Mouse (Mus musculus): ENCODE data around the gene Cox5a. TPM values are rescaled to one million over a fixed set of nuclear protein-coding genes. Genes with fewer than 3 reads are reported as not detected.

The Cox5a gene
- polyA plus RNA-seq, 1 experiment from 2014 or later, result 1,085 TPM

- Histone ChIP-seq H3K4me2 (peak overlapping the region; percentile 93), H3K4me3 (replicated peaks) (peak overlapping the region; percentile 51), H3K9ac (replicated peaks) (peak overlapping the region; percentile 42; the same call in 1 of the 2 replicates), H3K27ac (replicated peaks) (no peak overlapping the region), H3K9me3 (replicated peaks) (no peaks in the 10 kb centered on the region), H3K36me3 (no peaks in the 10 kb centered on the region), H3K4me1 (peaks cover 67% of the 10 kb centered on the region), H3K27me3 (replicated peaks) (peaks cover 38% of the 10 kb centered on the region)
- WGBS, result under 1% methylated on average over 34 of the region's 34 CpGs
- ATAC-seq (ENCODE audit: low FRiP score), result peak; percentile 61
Observed at GRCm38 (mm10) chr9:57504381-57504700, 16.7 kb upstream of the Cox5a start.

GRCm38 (mm10) chr9:57504891-57505290, 16.2 kb upstream of the Cox5a start:
- ATAC-seq (ENCODE audit: low FRiP score), result no peak
- Histone ChIP-seq H3K9ac (replicated peaks) (peak overlapping the region; percentile 36; the same call in 1 of the 2 replicates), H3K4me2 (peak overlapping the region; percentile 93), H3K36me3 (no peaks in the 10 kb centered on the region), H3K9me3 (replicated peaks) (no peaks in the 10 kb centered on the region), H3K27me3 (replicated peaks) (peaks cover 38% of the 10 kb centered on the region), H3K4me3 (replicated peaks) (peak overlapping the region; percentile 51), H3K27ac (replicated peaks) (peak overlapping the region; percentile 74; the same call in 1 of the 2 replicates), H3K4me1 (peaks cover 63% of the 10 kb centered on the region)
- WGBS, result 51% methylated on average over 10 of the region's 10 CpGs

GRCm38 (mm10) chr9:57505700-57506099, 15.4 kb upstream of the Cox5a start:
- Histone ChIP-seq H3K9me3 (replicated peaks) (no peaks in the 10 kb centered on the region), H3K4me1 (peaks cover 59% of the 10 kb centered on the region), H3K9ac (replicated peaks) (peak overlapping the region; percentile 36), H3K4me3 (replicated peaks) (0 out of 2 replicates have a peak overlapping the region, but pooled peaks have one; percentile 1), H3K27ac (replicated peaks) (peak overlapping the region; percentile 74), H3K36me3 (no peaks in the 10 kb centered on the region), H3K4me2 (peak overlapping the region; percentile 93), H3K27me3 (replicated peaks) (peaks cover 38% of the 10 kb centered on the region)
- ATAC-seq (ENCODE audit: low FRiP score), result peak; percentile 60
- WGBS, result 6% methylated on average over 8 of the region's 8 CpGs

- Histone ChIP-seq H3K9ac (replicated peaks) (no peak overlapping the region), H3K4me3 (replicated peaks) (no peak overlapping the region), H3K4me2 (no peak overlapping the region), H3K4me1 (peaks cover 10% of the 10 kb centered on the region), H3K27me3 (replicated peaks) (0 out of 2 replicates have a peak, but pooled peaks cover 5% of the 10 kb centered on the region), H3K9me3 (replicated peaks) (no peaks in the 10 kb centered on the region), H3K36me3 (no peaks in the 10 kb centered on the region), H3K27ac (replicated peaks) (no peak overlapping the region)
- ATAC-seq (ENCODE audit: low FRiP score), result no peak
- 47% methylated on average over 2 of the region's 2 CpGs for WGBS
Observed at GRCm38 (mm10) chr9:57510577-57510976, 10.5 kb upstream of the Cox5a start.

- H3K9me3 ChIP-seq (replicated peaks), result no peaks in the 10 kb centered on the region
- 8% methylated on average over 3 of the region's 3 CpGs for WGBS
- no peak overlapping the region for H3K9ac ChIP-seq (replicated peaks)
- H3K27me3 ChIP-seq (replicated peaks), result no peaks in the 10 kb centered on the region
- H3K36me3 ChIP-seq, result no peaks in the 10 kb centered on the region
- no peak overlapping the region for H3K4me3 ChIP-seq (replicated peaks)
- H3K4me1 ChIP-seq, result peaks cover 6% of the 10 kb centered on the region
- H3K27ac ChIP-seq (replicated peaks), result peak overlapping the region; percentile 68
- no peak overlapping the region for H3K4me2 ChIP-seq
- ATAC-seq (ENCODE audit: low FRiP score), result no peak
Observed at GRCm38 (mm10) chr9:57517113-57517512, 4.0 kb upstream of the Cox5a start.

- H3K27ac ChIP-seq (replicated peaks), result peak overlapping the region; percentile 94
- H3K9me3 ChIP-seq (replicated peaks), result no peaks in the 10 kb centered on the region
- peak overlapping the region; percentile 75 for H3K4me2 ChIP-seq
- peak overlapping the region; percentile 62 for H3K9ac ChIP-seq (replicated peaks)
- H3K36me3 ChIP-seq, result no peaks in the 10 kb centered on the region
- H3K27me3 ChIP-seq (replicated peaks), result no peaks in the 10 kb centered on the region
- H3K4me3 ChIP-seq (replicated peaks), result peak overlapping the region; percentile 95
- ATAC-seq (ENCODE audit: low FRiP score), result peak; percentile 49
- WGBS, result 25% methylated on average over 16 of the region's 16 CpGs
- peaks cover 39% of the 10 kb centered on the region for H3K4me1 ChIP-seq
Observed at GRCm38 (mm10) chr9:57520375-57521055, 559 bp upstream of the Cox5a start.

GRCm38 (mm10) chr9:57522114-57522860, 1.2 kb downstream of the Cox5a start:
- ATAC-seq (ENCODE audit: low FRiP score), result no peak
- H3K4me3 ChIP-seq (replicated peaks), result peak overlapping the region; percentile 95
- WGBS, result 23% methylated on average over 7 of the region's 7 CpGs
- H3K27ac ChIP-seq (replicated peaks), result peak overlapping the region; percentile 94
- no peaks in the 10 kb centered on the region for H3K27me3 ChIP-seq (replicated peaks)
- peaks cover 43% of the 10 kb centered on the region for H3K4me1 ChIP-seq
- no peaks in the 10 kb centered on the region for H3K36me3 ChIP-seq
- H3K9ac ChIP-seq (replicated peaks), result peak overlapping the region; percentile 96
- peak overlapping the region; percentile 75 for H3K4me2 ChIP-seq
- no peaks in the 10 kb centered on the region for H3K9me3 ChIP-seq (replicated peaks)

- Histone ChIP-seq H3K4me1 (peaks cover 43% of the 10 kb centered on the region), H3K27me3 (replicated peaks) (no peaks in the 10 kb centered on the region), H3K36me3 (no peaks in the 10 kb centered on the region), H3K4me2 (peak overlapping the region; percentile 75), H3K27ac (replicated peaks) (no peak overlapping the region), H3K4me3 (replicated peaks) (peak overlapping the region; percentile 95; the same call in 1 of the 2 replicates), H3K9ac (replicated peaks) (0 out of 2 replicates have a peak overlapping the region, but pooled peaks have one; percentile 96), H3K9me3 (replicated peaks) (no peaks in the 10 kb centered on the region)
- 87% methylated on average over 4 of the region's 4 CpGs for WGBS
- no peak for ATAC-seq (ENCODE audit: low FRiP score)
Observed at GRCm38 (mm10) chr9:57522861-57523246, 1.8 kb downstream of the Cox5a start.

- Histone ChIP-seq H3K36me3 (no peaks in the 10 kb centered on the region), H3K4me3 (replicated peaks) (no peak overlapping the region), H3K27ac (replicated peaks) (no peak overlapping the region), H3K27me3 (replicated peaks) (no peaks in the 10 kb centered on the region), H3K4me1 (peaks cover 45% of the 10 kb centered on the region), H3K9me3 (replicated peaks) (no peaks in the 10 kb centered on the region), H3K4me2 (no peak overlapping the region), H3K9ac (replicated peaks) (no peak overlapping the region)
- ATAC-seq (ENCODE audit: low FRiP score), result no peak
- 88% methylated on average over 1 of the region's 1 CpGs for WGBS
Observed at GRCm38 (mm10) chr9:57523754-57524153, 2.7 kb downstream of the Cox5a start.

- no peak overlapping the region for H3K4me3 ChIP-seq (replicated peaks)
- peaks cover 47% of the 10 kb centered on the region for H3K4me1 ChIP-seq
- no peaks in the 10 kb centered on the region for H3K36me3 ChIP-seq
- H3K27ac ChIP-seq (replicated peaks), result no peak overlapping the region
- no peak overlapping the region for H3K4me2 ChIP-seq
- no peaks in the 10 kb centered on the region for H3K9me3 ChIP-seq (replicated peaks)
- H3K9ac ChIP-seq (replicated peaks), result no peak overlapping the region
- H3K27me3 ChIP-seq (replicated peaks), result no peaks in the 10 kb centered on the region
- ATAC-seq (ENCODE audit: low FRiP score), result no peak
Observed at GRCm38 (mm10) chr9:57524439-57524838, 3.4 kb downstream of the Cox5a start.

- H3K27ac ChIP-seq (replicated peaks), result no peak overlapping the region
- peaks cover 4% of the 10 kb centered on the region; the same call in 1 of the 2 replicates for H3K36me3 ChIP-seq
- H3K9me3 ChIP-seq (replicated peaks), result no peaks in the 10 kb centered on the region
- H3K9ac ChIP-seq (replicated peaks), result no peak overlapping the region
- no peak overlapping the region for H3K4me3 ChIP-seq (replicated peaks)
- H3K4me2 ChIP-seq, result no peak overlapping the region
- peaks cover 47% of the 10 kb centered on the region for H3K4me1 ChIP-seq
- ATAC-seq (ENCODE audit: low FRiP score), result no peak
- no peaks in the 10 kb centered on the region for H3K27me3 ChIP-seq (replicated peaks)
- WGBS, result 83% methylated on average over 2 of the region's 2 CpGs
Observed at GRCm38 (mm10) chr9:57525516-57525915, 4.4 kb downstream of the Cox5a start.

GRCm38 (mm10) chr9:57526435-57526834, 5.4 kb downstream of the Cox5a start:
- ATAC-seq (ENCODE audit: low FRiP score), result no peak
- Histone ChIP-seq H3K36me3 (peaks cover 7% of the 10 kb centered on the region), H3K9ac (replicated peaks) (no peak overlapping the region), H3K4me1 (peaks cover 47% of the 10 kb centered on the region), H3K9me3 (replicated peaks) (no peaks in the 10 kb centered on the region), H3K4me3 (replicated peaks) (no peak overlapping the region), H3K27me3 (replicated peaks) (no peaks in the 10 kb centered on the region), H3K27ac (replicated peaks) (no peak overlapping the region), H3K4me2 (no peak overlapping the region)

All from neural tube, embryonic 15.5 days (tissue).